Mouse (Mus musculus): ENCODE measurements at regions not wholly inside any gene's neighbourhood (a gene's known extent, or its start where the extent isn't known, plus 50 kb on each side); places are given as distances from the start of the nearest gene placed in this dataset.

- DNase-seq (ENCODE audit: inconsistent age in 2 of 2, low spot score in 1 of 2) = peak; percentile 20 to 51
Measured at GRCm38 (mm10) chr9:67693716-67694115, 65.5 kb upstream of the C2cd4b start.

- no peak for DNase-seq (ENCODE audit: inconsistent age in 2 of 2, low spot score in 1 of 2)
Measured at GRCm38 (mm10) chr9:67698796-67699195, 60.4 kb upstream of the C2cd4b start.

- peak; percentile 55 to 82 for DNase-seq (ENCODE audit: inconsistent age in 2 of 2, low spot score in 1 of 2)
Measured at GRCm38 (mm10) chr9:67699846-67700579, 59.2 kb upstream of the C2cd4b start.

- DNase-seq (ENCODE audit: inconsistent age in 2 of 2, low spot score in 1 of 2) = no peak
Measured at GRCm38 (mm10) chr9:67708246-67708960, 50.8 kb upstream of the C2cd4b start.

All from adrenal gland, adult (tissue).